Mouse (Mus musculus): ENCODE data around the gene Serpinb9f.
A peak's percentile ranks its signal among the peaks of the same experiment; 100 is the strongest.
"Not testable (repeated sequence)": the region's sequence is repeated elsewhere in the genome, so short reads cannot be mapped to it uniquely, and the experiment has no call there.

Gene Serpinb9f

GRCm38 (mm10) chr13:33323777-33324176 lies at the start of gene Serpinb9f:
TSS of gene Serpinb9f (plus strand) at chr13:33324077.
- ATAC-seq (ENCODE audit: insufficient number of reproducible peaks, low FRiP score, low TSS enrichment) = not testable (repeated sequence)

GRCm38 (mm10) chr13:33308631-33309030 lies 15.2 kb upstream of the Serpinb9f start:
- ATAC-seq (ENCODE audit: insufficient number of reproducible peaks, low FRiP score, low TSS enrichment) = not testable (repeated sequence)

- peak; percentile 90 for ATAC-seq (ENCODE audit: insufficient number of reproducible peaks, low FRiP score, low TSS enrichment)
Observed at GRCm38 (mm10) chr13:33356666-33357065, 32.8 kb downstream of the Serpinb9f start.
